Mouse (Mus musculus) heart, adult 8-10 months (tissue): ENCODE measurements at regions not wholly inside any gene's neighbourhood (a gene's known extent, or its start where the extent isn't known, plus 50 kb on each side); places are given as distances from the start of the nearest gene placed in this dataset.

Experiments used
- DNase-seq: peaks from one replicate; pipeline ENCODE4 v3.0.0; 2022; ENCODE audit warnings: low spot score

DNA sequence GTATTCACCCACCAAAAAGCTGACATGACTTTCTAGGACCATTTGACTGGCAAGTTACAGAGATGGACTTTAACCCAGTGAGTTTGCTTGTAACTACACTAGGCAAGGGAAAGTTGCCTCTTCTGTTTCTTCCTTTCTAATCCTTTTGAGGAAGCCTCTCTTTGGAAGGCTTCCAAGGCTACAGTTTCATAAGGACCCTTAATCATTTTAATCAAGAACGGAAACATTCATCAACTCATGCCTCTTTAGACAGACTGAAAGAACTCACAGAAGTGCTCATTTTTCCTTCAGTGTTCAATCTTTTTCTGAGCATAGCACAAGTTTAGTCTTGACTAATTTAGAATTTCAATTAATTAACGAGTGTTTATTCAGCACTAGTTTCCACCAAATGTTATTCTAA is 84.2 kb downstream of the Ddx1 start:
- no peak for DNase-seq

DNA sequence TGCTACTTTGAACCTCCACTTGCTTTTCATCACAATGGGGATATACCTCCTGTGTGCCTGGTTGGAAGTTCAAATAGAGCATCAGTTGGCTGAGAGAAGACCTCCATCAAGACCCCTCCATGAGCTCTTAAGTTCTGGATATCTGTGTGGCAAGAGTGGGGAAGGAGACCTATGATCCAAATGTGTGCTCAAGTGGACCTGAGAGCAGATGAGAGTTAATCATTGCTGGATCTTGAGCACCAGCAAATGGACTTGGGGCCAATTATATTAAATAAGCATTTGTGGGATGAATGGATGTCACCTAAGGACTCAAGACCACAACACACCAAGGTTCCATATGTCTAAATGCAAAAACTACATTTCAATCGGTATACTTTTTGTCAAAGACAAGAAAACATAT is 88.0 kb downstream of the Ddx1 start:
- no peak for DNase-seq

DNA sequence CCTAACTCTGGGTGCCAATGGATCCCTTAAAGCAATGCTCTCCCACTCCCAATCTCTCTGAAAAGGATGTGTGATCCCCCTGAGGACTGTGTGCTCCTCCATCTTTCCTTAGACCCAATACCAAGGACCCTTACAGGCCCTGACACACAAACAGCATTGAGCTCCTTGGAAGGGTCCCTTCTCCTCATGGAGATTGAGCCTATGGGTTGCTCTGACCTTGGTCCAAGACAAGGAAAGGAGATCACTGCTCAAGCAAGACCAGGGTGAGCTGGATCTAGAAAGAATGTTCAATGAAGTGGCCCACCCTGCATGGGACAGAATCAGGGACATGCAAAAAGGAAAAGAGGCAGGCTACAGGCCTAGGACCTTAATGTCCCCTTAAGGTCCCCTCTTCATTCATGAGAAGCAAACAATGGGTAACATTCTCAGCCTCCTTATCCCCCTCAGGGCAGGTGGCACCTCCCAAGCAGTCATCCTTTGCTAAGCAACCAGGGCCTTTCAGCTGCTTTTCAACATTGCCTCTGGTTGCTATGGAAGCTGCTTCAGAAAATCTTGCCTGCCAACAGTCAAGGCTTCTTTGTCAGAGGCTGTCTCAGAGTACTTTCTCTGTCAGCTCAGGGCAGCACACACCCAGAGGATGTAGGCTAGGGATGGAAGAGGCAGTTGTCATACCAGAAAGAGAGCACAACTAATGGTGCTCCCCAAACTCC is 89.5 kb downstream of the Ddx1 start:
- no peak for DNase-seq

DNA sequence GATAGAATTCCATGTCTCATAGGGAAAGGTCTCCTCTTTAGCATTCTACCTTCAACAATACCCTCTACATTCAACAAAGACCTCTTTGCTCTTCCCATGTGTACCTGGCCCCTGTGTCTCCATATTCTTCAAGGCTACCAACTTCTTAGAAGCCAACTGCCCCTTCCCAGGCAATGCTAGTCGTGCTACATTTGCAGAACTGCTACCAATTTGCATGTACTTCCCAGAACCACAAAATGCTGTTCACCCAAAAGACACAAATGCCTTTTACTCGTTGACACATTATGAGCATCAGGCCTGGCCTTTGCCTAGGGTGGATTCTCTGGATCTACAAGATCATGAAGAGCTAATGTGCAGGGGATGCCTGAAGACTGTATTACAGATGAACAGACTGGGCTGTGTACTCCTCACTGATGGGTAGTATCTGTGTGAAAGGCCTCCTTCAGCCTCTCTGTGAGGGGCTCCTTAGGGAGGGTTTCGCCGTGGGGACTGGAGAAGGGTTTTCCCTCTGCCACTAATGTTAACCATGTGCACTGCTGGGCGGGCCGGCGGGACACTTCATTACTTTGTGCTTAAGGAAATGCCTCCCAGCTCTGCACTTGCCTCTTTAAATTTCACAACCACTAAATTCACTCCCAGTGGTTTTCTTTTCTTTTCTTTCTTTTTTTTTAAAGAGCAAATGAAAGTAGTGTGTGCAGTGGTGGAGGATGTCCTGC is 91.2 kb downstream of the Ddx1 start:
- DNase-seq: no peak

DNA sequence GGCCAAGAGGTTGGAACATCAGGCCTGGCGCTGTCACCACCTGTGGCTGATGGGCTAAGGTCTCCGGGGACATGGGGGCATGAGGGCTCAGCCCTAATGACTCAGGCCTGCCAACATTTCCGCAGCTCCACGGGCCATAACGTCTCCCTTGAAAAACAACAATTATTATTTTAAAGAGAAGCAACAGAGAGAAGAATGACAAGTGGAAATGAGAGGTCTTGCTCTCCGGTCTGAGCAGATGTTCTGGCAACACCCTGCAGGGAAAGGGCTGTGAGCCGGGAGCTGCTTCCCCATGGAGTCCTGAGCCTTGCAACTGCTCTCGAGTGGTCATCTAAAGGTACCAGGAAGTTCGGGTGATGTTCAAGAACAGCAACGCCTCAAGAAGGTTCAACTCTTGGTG is 91.9 kb downstream of the Ddx1 start:
- no peak for DNase-seq

DNA sequence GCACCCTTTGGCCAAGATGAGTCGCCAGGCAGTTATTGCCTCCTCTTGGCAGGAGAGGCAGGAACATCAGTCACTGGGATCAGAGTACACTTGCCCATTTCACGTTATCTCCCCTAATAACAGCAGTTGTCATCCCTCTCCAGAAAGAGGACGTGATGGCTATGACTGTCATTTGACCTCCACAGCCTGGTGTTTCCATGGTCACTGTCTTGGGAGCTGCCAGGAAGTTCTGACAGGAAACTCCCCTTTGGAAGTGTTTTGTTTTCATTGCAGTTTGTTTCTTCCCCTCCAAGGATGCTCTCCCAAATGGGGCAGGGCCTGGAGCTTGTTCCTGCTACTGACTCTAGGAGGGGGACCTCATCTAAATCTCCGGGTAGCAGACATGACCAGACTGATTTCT is 98.3 kb downstream of the Ddx1 start:
- peak; percentile 47 for DNase-seq

DNA sequence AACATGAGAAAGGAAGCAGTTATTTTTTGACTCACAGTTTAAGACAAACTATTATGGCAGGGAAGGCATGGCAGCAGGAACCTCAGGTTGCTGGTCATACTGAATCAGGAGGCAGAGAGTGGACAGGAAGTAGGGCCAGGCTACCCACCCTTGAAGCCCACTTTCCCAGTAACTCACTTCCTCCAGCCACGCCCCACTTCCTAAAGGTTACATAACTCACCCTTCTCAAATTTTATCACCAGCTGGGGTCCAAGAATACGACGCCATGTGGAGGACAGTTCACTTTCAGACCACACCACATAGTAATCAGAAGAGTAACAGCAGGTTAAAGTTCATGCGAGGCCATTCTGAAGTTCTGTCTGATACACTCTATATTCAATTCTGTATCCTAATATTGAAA is 101.8 kb downstream of the Ddx1 start:
- DNase-seq: peak; percentile 14

DNA sequence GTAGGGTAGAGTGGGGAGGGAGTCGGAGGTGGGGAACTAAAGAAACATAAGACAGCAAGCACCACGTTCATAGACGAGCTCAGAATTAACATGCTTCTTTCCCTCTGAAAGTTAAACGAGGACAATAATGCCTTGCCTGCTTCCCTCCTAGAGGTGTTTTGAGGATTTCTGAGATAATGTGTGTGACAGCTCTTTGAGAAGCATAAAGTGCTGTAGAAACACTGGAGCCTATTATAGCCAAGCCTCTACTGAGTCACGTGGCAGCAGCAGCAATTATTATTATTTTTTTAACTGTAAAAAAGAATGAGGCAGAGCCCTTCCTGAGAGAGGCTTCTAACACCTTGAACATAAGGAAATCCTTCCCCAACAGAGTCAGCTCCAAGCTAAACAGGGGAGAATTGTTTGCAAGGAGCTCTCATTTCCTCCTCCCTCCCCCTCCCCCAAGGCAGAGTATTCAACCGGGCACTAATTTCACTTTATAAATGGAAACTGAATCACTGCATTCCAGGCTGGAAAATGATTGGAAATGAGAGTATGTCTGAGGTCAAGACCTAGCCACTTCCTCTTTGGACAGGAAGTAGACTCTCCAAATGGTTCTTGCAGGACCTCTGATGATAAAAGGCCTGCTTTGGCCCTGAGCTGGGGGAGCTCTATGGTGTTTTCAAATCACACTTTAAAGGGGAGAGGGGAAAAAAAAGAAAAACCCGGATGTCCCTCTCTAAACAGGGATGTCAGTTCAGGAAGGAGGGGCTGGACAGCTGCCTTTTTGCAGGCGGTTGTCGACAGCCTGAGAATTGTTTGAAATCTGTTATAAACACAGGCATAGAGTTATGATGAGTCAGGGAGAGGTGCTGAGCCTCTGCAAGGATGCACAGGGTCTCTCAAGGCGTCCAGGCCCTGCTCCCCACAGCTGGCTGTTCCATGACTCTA is 103.6 kb downstream of the Ddx1 start:
- DNase-seq: peak; percentile 86

DNA sequence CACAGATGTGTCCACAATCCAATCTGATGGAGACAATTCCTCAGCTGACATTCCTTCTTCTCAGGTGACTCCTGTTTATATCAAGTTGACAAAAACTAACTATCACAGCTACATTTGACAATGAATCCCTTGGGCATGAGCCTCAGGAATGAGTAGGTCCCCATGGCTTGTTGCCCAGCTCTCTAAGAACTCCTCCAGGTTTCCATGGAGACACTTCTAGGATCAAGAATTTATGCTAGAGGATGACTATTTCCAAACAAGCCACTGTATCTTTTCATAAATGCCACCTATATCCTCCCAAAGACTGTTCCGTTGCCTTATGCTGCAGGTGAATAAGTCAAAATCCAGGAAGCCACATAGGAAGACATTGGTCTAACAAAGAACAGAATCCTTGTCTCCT is 104.3 kb downstream of the Ddx1 start:
- DNase-seq: no peak

DNA sequence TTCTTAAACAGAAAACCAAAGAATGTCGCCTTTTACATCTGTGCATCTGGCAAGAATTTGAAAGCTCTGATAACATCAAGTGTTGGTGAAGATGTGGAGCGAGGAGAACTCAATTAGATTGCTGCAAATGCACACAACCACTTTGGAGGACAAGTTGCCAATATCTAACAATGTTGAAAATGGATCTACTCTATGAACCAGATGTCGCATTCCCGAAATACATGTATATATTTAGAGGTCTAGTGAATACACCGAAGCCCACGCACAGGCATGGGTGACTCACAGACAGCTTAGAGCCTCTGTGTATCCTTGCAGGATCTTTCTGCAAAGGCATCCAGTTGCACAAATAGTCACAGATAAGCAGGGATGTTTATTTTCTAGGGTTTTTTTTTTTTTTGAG is 108.4 kb downstream of the Ddx1 start:
- DNase-seq: no peak

DNA sequence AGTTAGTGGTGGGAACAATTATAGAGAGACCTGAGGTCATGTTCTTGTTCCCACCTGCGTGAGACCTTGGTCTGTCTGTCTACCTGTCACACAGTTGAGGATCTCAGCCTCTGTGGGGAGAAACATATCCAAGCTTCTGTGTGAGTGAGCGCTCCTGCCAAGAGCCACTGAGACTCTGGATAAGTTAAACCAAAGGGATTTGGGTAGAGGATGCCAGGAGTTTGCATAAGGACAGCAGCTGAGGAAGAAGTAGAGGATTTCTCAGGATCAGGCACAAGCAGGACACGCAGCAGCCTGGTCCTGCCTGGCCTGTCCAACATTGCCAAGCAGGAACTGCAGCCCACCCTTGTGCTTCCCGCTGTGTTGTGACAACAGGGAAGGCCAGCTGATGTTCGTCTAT is 109.8 kb downstream of the Ddx1 start:
- DNase-seq: no peak

DNA sequence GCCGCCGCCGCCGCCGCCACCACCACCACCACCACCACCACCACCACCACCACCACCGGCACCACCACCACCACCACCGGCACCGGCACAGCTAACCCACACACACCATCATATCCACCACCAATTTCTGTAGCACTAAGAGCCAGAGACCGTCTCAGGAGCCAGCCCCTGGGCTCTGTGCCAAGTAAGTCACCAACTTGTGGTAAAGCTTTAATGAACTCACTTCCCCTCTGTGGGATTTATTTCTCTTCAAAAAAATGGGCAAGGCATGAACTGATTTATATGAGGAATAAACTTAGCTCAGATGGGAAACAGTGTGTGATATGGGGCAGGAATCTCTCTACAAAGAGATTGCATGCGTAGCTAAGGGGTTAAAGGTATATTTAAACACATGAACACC is 114.8 kb downstream of the Ddx1 start:
- DNase-seq: no peak

DNA sequence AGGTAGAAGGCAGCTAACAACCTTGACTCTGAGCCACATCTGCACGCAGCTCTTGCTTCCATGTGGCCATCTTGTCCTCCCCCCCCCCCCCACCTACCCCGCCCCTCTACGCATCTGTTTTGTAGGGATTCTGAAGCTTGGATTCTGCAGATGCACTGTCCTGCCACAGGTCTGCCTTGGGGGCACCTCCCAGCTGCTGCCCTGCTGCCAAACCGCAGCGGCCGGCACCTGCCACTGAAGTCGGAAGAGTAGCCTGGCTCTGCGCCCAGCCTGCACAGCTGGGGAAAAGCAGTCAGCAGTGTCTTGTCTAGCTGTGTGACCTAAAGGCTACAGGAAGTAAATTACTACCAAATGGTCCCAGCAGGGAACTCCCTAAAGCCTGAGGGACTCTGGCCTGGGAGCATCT is 119.3 kb downstream of the Ddx1 start:
- no peak for DNase-seq

DNA sequence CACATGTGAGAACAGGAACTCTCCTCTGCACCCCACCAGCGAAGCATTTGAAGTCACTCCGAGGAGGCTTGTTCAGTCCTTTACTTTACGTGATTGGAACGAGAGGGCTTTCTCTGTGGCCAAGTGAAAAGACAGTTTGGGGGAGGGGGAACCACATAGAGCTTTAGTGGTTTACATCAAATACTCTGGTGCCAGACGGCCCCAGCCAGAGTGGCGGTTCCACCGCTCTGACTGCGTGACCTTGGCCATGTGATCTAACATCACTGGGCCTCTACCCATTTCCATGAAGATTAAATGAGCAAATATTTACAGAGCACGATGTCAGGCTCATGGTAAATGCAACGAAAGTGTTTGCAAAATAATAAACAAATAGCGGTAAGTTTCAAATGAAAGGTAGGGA is 121.6 kb downstream of the Ddx1 start:
- no peak for DNase-seq

DNA sequence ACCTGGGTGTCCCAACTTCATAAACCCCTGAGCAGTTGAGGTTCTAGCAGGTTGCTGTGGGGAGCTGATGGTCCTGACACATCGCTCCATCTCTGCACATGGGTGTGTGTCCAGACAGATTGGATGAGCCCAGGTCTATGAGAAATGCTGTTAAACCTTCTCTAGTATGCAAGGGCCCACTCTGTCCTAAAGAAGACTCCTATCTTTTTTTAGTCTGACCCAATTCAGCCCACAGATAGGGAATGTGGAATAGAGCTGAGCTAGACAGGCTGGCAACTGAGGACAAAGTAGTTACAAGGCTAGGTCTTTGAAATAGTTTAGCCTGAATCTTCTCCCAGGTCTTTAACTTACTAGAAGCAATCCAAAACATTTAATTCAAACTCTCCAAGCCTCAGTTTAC is 124.0 kb downstream of the Ddx1 start:
- DNase-seq: no peak

DNA sequence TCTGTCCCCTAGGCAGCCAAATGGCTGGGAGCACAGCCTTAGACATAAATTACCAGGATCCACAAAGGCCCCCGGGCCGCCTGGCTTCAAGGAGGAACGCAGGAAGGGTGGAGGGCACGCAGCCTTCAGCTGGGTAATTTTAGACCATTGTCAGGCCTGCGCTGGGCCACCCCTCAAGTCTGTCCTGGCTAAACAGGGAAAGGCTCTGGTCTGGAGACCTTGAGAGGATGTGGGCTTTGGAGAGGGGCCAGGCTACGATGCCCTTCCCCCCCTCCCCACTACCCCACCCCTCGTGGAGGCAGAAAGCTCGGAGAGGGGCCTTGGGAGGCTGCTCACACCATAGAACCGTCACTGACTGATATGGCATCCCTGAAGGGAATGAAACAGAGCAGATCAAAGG is 126.7 kb downstream of the Ddx1 start:
- DNase-seq: no peak

DNA sequence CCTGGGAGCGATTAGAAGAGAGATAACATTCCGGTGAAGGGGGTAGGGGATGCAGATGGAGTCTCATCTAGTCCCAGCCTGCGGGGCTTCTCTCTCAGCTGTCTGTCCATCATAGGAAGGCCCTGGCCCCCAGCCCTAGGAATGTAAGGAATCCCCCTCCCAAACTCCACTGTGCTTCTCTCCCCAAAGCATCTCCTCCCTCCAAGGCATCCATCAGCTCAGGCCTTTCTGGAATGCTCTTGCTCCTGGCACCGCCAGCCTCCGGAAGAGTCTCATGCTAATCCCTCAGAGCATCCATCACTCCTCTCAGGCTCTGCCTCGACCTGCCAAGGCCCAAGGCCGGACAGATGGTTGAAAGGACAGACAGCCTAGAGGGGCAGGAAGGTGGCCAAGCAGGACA is 128.4 kb downstream of the Ddx1 start:
- no peak for DNase-seq

DNA sequence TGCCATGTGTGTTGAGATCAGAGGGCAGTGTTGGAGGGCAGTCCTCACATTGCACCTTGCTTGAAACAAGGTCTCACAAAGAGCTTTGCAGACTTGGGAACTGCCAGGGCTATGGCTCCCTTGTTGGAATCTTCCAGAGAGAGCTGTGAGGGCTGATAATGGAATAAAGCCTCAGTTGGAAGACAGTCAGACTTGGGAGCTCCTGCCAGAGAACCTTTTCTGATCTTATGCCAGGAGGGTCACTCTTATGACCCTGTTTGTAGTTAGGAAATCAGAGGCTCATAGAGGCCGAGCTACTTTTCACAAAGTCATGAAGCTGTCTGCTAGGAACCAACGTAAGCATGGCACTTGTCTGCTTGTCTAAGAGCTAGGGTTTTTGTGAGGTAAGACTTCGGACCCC is 129.4 kb downstream of the Ddx1 start:
- DNase-seq: peak; percentile 30

DNA sequence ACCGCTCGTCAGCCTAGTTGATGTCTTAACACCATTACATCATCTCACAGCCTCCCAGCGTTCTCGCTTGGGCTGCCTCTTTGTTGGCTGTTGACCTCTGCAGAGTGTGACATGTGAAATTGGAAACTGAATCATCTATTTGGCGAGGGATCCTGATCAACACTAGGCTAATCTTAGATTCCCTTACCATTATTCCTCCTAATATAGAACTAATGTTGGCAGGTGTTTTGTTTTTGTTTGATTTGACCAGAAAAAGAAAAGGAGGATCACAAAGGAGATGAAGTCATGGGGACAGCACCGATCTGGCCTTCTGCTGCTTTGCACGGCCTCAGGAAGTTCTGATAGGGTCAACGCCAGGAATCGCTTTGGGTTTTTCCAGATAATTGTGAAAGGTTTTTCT is 131.0 kb downstream of the Ddx1 start:
- peak; percentile 68 for DNase-seq

DNA sequence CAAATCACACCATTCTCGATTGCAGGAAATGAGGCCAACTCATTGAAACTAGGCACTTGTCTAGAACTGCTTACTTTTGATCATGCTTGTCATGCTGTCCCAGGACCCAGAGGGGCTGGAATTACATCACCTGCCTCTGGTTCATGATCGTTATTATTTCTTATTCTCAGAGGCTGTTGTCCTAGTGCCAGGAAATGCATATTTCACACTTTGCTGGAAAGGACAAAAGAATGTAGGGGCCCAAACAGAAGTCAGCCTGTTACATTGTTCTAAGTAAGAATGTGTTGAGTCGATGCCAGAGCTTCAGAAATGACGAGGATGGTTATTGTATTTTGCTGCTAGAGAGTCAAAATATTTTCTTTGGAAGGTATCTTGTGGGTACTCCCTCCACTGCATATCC is 134.7 kb downstream of the Ddx1 start:
- DNase-seq: no peak

DNA sequence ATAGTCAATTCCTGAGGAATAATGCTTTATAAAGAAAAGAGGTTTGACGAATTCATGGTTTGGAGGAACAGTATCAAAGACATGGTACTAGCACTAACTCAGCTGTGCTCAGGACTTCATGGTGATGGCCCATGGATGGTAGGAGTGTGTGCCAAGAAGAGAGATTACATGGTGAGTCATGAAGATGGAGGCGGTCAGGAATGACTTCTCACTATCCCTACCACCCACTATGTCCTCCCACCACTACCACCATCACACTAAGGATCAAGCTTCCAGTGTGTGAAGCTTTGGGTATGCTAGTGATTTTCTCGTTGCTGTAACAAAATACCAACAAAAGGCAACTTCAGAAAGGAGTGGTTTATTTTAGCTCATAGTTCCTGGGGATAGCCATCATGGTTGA is 142.1 kb downstream of the Ddx1 start:
- no peak for DNase-seq

DNA sequence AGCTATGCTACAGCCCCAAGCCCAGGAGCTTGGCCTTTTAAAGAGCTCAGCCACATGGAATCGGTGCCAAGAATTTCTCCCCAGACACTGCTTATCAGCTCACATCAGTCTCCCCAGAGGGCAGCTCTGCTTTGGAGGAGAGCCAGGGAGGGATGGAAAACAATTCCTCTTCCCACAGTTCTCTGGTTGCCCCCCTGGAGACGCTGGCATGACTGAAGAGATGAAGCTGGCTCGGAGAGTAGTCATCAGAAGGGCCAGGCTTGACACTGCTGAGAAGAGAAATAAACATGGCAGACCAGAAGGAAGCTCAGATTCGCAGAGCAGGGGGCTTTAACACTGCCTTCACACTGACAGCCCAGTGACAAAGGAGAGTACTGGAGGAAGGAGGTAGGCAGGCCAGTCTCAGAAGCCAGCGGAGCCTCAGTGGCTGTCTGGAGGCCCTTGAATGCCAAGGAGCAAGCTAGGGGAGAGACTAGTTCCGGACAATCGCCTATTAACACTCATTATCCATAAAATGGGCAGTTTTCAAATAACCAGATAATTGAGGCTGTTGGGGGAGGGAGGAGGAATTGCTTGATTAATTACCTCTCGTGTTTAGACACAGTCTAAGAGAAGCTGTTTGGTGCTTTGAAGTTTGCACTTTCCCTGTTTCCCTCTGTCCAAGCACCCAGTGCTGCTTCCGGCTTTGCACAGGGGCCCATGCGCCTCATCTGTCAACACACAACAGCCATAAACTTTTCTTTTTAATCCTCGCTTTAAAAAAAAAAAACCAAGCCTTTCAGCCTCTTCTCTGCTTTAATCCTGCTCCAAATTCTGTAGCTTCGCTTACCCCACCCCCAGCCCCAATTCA is 148.3 kb downstream of the Ddx1 start:
- no peak for DNase-seq
